Mouse (Mus musculus): ENCODE measurements around the gene Timm8a1. TPM values are rescaled to one million over a fixed set of nuclear protein-coding genes. Genes with fewer than 3 reads are reported as not detected.

Gene Timm8a1
- total and polyA plus RNA-seq, 3 experiments: 48.2 to 216 (median 152) TPM

DNA sequence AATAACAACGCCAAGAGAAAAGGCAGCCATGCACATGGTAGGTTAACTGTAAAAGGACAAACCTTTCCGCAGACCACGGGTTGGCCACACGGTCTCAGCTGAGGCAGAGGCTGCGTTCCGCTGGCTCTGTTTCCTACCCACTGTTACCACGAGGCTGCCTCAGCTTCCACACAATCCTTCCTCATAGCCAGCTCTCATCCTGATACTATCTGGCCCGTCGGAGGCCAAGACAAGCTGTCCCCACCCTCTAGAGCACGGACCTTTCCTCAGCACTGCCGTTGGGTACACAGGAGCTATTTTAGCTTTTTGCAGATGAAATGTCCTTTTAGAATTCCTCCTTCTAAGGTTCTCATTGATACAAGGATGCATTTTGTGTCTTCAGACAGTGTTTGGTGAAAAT lies 40.6 kb upstream of the Timm8a1 start:
- Histone ChIP-seq H3K36me3 (replicated peaks in 1 of 2; ENCODE audit: control insufficient read depth in 1 of 2, insufficient read depth in 1 of 2, low read length in 1 of 2) (peaks cover under 1 to 4% of the 10 kb centered on the region in 2 experiments), H3K27ac (ENCODE audit: insufficient read depth, low read depth) (peak overlapping the region; percentile 85), H3K79me2 (replicated peaks; ENCODE audit: control insufficient read depth, extremely low read depth, insufficient read depth, poor library complexity, severe bottlenecking) (peaks cover 48% of the 10 kb centered on the region), H3K9ac (ENCODE audit: insufficient read depth, low read depth) (peak overlapping the region; percentile 93), H3K4me1 (ENCODE audit: control insufficient read depth in 1 of 2, insufficient read depth in 2 of 2) (peaks cover 0 to 7% of the 10 kb centered on the region in 2 experiments; a peak in 1 of 4 replicates), H3K27me3 (replicated peaks) (no peaks in the 10 kb centered on the region), H3K4me3 (replicated peaks in 1 of 3; ENCODE audit: low read depth in 2 of 3, low read length in 2 of 3, poor library complexity in 1 of 3) (peak overlapping the region; percentile 64 to 93 (median 90)), H3K9me3 (replicated peaks; ENCODE audit: low read length) (no peaks in the 10 kb centered on the region), H3K4me2 (ENCODE audit: insufficient read depth, low read depth, poor library complexity, severe bottlenecking) (peak overlapping the region; percentile 82)
- dilution Hi-C loops (cut with MboI; ENCODE audit: extremely low pct_ligation_motif_present, extremely low pct_unique_long_range_greater_than_20kb, low sequenced_read_pairs): no loop called here
- in situ Hi-C loops (cut with MboI; ENCODE audit: low pct_ligation_motif_present, low pct_unique_long_range_greater_than_20kb, low sequenced_read_pairs): no loop called here
- no peak for DNase-seq (ENCODE audit: extremely low read depth)
- TF ChIP-seq UBTF (IDR thresholded peaks at IDR 0.05; ENCODE audit: low read depth, low read length) (no peak), E2F4 (IDR thresholded peaks at IDR 0.05; ENCODE audit: insufficient replicate concordance, low read depth, low read length) (no peak), ELF1 (IDR thresholded peaks at IDR 0.05; ENCODE audit: low read depth, low read length) (no peak), USF1 (IDR thresholded peaks at IDR 0.05; ENCODE audit: low read depth, low read length) (no peak)

GRCm38 (mm10) chrX:134580528-134581305 lies 39.1 kb upstream of the Timm8a1 start:
- peaks cover 0 to 8% of the 10 kb centered on the region in 2 experiments; a peak in 1 of 4 replicates for H3K4me1 ChIP-seq (ENCODE audit: control insufficient read depth in 1 of 2, insufficient read depth in 2 of 2)
- peak; percentile 75 for DNase-seq (ENCODE audit: extremely low read depth)
- peaks cover 34% of the 10 kb centered on the region for H3K79me2 ChIP-seq (replicated peaks; ENCODE audit: control insufficient read depth, extremely low read depth, insufficient read depth, poor library complexity, severe bottlenecking)
- dilution Hi-C loops (cut with MboI; ENCODE audit: extremely low pct_ligation_motif_present, extremely low pct_unique_long_range_greater_than_20kb, low sequenced_read_pairs) (no loop called here), in situ Hi-C loops (cut with MboI; ENCODE audit: low pct_ligation_motif_present, low pct_unique_long_range_greater_than_20kb, low sequenced_read_pairs) (no loop called here)
- peak overlapping the region; percentile 64 to 93 (median 90) for H3K4me3 ChIP-seq (replicated peaks in 1 of 3; ENCODE audit: low read depth in 2 of 3, low read length in 2 of 3, poor library complexity in 1 of 3)
- H3K27ac ChIP-seq (ENCODE audit: insufficient read depth, low read depth): peak overlapping the region; percentile 85
- H3K36me3 ChIP-seq (replicated peaks in 1 of 2; ENCODE audit: control insufficient read depth in 1 of 2, insufficient read depth in 1 of 2, low read length in 1 of 2): peaks cover 0 to 2% of the 10 kb centered on the region in 2 experiments
- no peaks in the 10 kb centered on the region for H3K27me3 ChIP-seq (replicated peaks)
- H3K9me3 ChIP-seq (replicated peaks; ENCODE audit: low read length): no peaks in the 10 kb centered on the region
- H3K4me2 ChIP-seq (ENCODE audit: insufficient read depth, low read depth, poor library complexity, severe bottlenecking): peak overlapping the region; percentile 69
- H3K9ac ChIP-seq (ENCODE audit: insufficient read depth, low read depth): peak overlapping the region; percentile 93
- no peak for TF ChIP-seq POLR2AphosphoS2 (IDR thresholded peaks at IDR 0.05; ENCODE audit: low read depth, low read length)
- no peak for TF ChIP-seq ZKSCAN1 (IDR thresholded peaks at IDR 0.05; ENCODE audit: borderline replicate concordance, low read depth, low read length)
- peak; percentile 37; the same call in 1 of the 2 replicates for TF ChIP-seq SIN3A (IDR thresholded peaks at IDR 0.05; ENCODE audit: low read length)
- peak; percentile 78 for TF ChIP-seq MAX (IDR thresholded peaks at IDR 0.05; ENCODE audit: low read length)
- TF ChIP-seq SMC3 (IDR thresholded peaks at IDR 0.05; ENCODE audit: low read depth, low read length): no peak
- TF ChIP-seq MAFK (IDR thresholded peaks at IDR 0.05; ENCODE audit: insufficient replicate concordance, low read length): no peak
- peak; percentile 59 for TF ChIP-seq BHLHE40 (IDR thresholded peaks at IDR 0.05; ENCODE audit: low read depth, low read length)
- TF ChIP-seq USF2 (conservative IDR thresholded peaks at IDR 0.05; ENCODE audit: low read depth, low read length): no peak
- no peak for TF ChIP-seq NELFE (IDR thresholded peaks at IDR 0.05; ENCODE audit: low read depth, low read length)
- no peak for TF ChIP-seq GABPA (IDR thresholded peaks at IDR 0.05; ENCODE audit: insufficient replicate concordance, low read depth, low read length)
- TF ChIP-seq ZMIZ1 (IDR thresholded peaks at IDR 0.05; ENCODE audit: low read depth, low read length): no peak
- no peak for TF ChIP-seq NRF1 (IDR thresholded peaks at IDR 0.05; ENCODE audit: low read depth, low read length)
- no peak for TF ChIP-seq E2F4 (IDR thresholded peaks at IDR 0.05; ENCODE audit: insufficient replicate concordance, low read depth, low read length)
- TF ChIP-seq ELF1 (IDR thresholded peaks at IDR 0.05; ENCODE audit: low read depth, low read length): 0 out of 2 replicates have a peak, but pooled peaks have one; percentile 9
- no peak; the same call in 1 of the 2 replicates for TF ChIP-seq CHD2 (IDR thresholded peaks at IDR 0.05; ENCODE audit: low read length)
- peak; percentile 39; the same call in 1 of the 2 replicates for TF ChIP-seq POLR2A (IDR thresholded peaks at IDR 0.05; ENCODE audit: low read depth, low read length)
- TF ChIP-seq IRF4 (IDR thresholded peaks at IDR 0.05; ENCODE audit: low read depth, low read length): peak; percentile 19; the same call in 1 of the 2 replicates
- TF ChIP-seq ZNF384 (IDR thresholded peaks at IDR 0.05; ENCODE audit: low read depth, low read length): no peak
- no peak for TF ChIP-seq CTCF (conservative IDR thresholded peaks at IDR 0.05 in 1 of 2, IDR thresholded peaks at IDR 0.05 in 1 of 2; ENCODE audit: low read depth in 2 of 2, low read length in 2 of 2)
- TF ChIP-seq MXI1 (IDR thresholded peaks at IDR 0.05; ENCODE audit: low read depth, low read length): peak; percentile 68
- TF ChIP-seq PAX5 (IDR thresholded peaks at IDR 0.05; ENCODE audit: low read length): no peak
- no peak for TF ChIP-seq CHD1 (IDR thresholded peaks at IDR 0.05; ENCODE audit: low read depth, low read length)
- peak; percentile 91 for TF ChIP-seq MYC (IDR thresholded peaks at IDR 0.05; ENCODE audit: low read depth, low read length)
- no peak for TF ChIP-seq USF1 (IDR thresholded peaks at IDR 0.05; ENCODE audit: low read depth, low read length)
- no peak; the same call in 1 of the 2 replicates for TF ChIP-seq TBP (conservative IDR thresholded peaks at IDR 0.05; ENCODE audit: low read depth, low read length)
- TF ChIP-seq ZC3H11A (IDR thresholded peaks at IDR 0.05; ENCODE audit: low read depth, low read length): no peak
- TF ChIP-seq JUND (conservative IDR thresholded peaks at IDR 0.05; ENCODE audit: low read depth, low read length): no peak
- 0 out of 2 replicates have a peak, but pooled peaks have one; percentile 40 for TF ChIP-seq MAZ (IDR thresholded peaks at IDR 0.05; ENCODE audit: low read depth, low read length)
- TF ChIP-seq ETS1 (conservative IDR thresholded peaks at IDR 0.05; ENCODE audit: low read depth, low read length): peak; percentile 30; the same call in 1 of the 2 replicates
- TF ChIP-seq HCFC1 (IDR thresholded peaks at IDR 0.05; ENCODE audit: low read depth, low read length): no peak
